Mouse (Mus musculus) hindbrain, embryonic 11.5 days (tissue): ENCODE measurements at regions not wholly inside any gene's neighbourhood (a gene's known extent, or its start where the extent isn't known, plus 50 kb on each side); places are given as distances from the start of the nearest gene placed in this dataset.
A peak's percentile ranks its signal among the peaks of the same experiment; 100 is the strongest.

Experiments
- ATAC-seq: fragments of 200-750 bp; cut with Nextera tagmentation; 2 replicates; pipeline ENCODE4 v1.8.0; 2017; ENCODE audit warnings: mild to moderate bottlenecking, moderate TSS enrichment, moderate library complexity; ENCODE audit not compliant: low FRiP score
- DNase-seq: peaks from one replicate; pipeline ENCODE4 v3.0.0-alpha.2; 2015; ENCODE audit warnings: low spot score
- H3K27ac ChIP-seq: fragments of 300-500 bp; sonication (generic); 2 replicates; pipeline ENCODE4 v1.5.1; 2014; ENCODE audit warnings: mild to moderate bottlenecking, low read depth, low read length
- H3K27me3 ChIP-seq: fragments of 300-500 bp; sonication (generic); 2 replicates; pipeline ENCODE4 v1.6.1; 2014; ENCODE audit warnings: mild to moderate bottlenecking, low read length, moderate library complexity, mixed read lengths; ENCODE audit not compliant: control insufficient read depth, insufficient read depth
- H3K36me3 ChIP-seq: fragments of 300-500 bp; sonication (generic); 2 replicates; pipeline ENCODE4 v1.6.1; 2014; ENCODE audit warnings: mild to moderate bottlenecking, low read length, moderate library complexity, mixed read lengths; ENCODE audit not compliant: control insufficient read depth, insufficient read depth
- H3K4me1 ChIP-seq: fragments of 300-500 bp; sonication (generic); replicated peaks from 2 replicates; pipeline ENCODE4 v1.6.1; 2014; ENCODE audit warnings: low read length, mixed read lengths; ENCODE audit not compliant: control insufficient read depth, insufficient read depth
- H3K4me2 ChIP-seq: fragments of 300-500 bp; sonication (generic); replicated peaks from 2 replicates; pipeline ENCODE4 v1.6.1; 2014; ENCODE audit warnings: mild to moderate bottlenecking, low read depth, low read length
- H3K4me3 ChIP-seq: fragments of 300-500 bp; sonication (generic); 2 replicates; pipeline ENCODE4 v1.5.1; 2014; ENCODE audit warnings: low read depth, low read length
- H3K9ac ChIP-seq: fragments of 300-500 bp; sonication (generic); 2 replicates; pipeline ENCODE4 v1.6.1; 2014; ENCODE audit warnings: low read depth, low read length
- H3K9me3 ChIP-seq: fragments of 300-500 bp; sonication (generic); 2 replicates; pipeline ENCODE4 v1.6.1; 2016; ENCODE audit warnings: low read length; ENCODE audit not compliant: control insufficient read depth
- WGBS: fragments of 180-500 bp; shearing (Covaris S2); extraction: QIAGEN DNeasy Blood & Tissue Kit; methylation state at CpG from one replicate; pipeline ENCODE4 v1.1.7; 2014; 5-methylcytosine and 5-hydroxymethylcytosine counted together

DNA sequence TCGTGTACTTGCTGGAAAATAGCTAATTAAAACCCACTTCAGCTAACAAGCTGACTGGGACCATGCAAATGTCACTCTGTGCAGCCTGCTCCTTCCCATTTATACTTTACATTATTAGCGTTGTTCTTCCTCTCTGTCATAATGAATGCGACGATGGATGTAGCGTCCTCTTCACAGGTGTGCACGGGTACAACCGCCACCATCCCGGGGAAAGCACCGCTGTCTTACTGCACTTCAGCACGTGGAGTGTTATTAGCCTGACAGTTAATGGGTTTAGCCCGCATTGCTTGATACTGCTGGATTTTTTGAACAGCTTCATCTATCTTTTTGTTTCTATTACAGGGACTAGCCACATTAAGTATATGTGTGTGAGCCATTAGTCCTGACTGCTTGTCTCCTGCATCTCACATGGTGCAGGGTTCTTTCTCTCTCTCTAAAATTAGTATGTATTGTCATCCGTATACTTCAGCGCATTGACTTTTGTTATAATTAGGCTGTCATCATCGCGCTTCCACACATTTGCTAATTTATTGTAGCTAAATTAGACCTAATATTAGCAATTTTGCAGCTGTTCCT, 383.0 kb downstream of the Rnf144b start:
- no peaks in the 10 kb centered on the region for H3K36me3 ChIP-seq
- no peak overlapping the region for H3K9ac ChIP-seq
- WGBS = 92% methylated on average over 15 of the region's 15 CpGs
- H3K4me3 ChIP-seq = no peak overlapping the region
- H3K9me3 ChIP-seq = no peaks in the 10 kb centered on the region
- H3K27ac ChIP-seq = no peak overlapping the region
- H3K4me1 ChIP-seq = no peaks in the 10 kb centered on the region
- no peak for DNase-seq
- H3K27me3 ChIP-seq = no peaks in the 10 kb centered on the region
- ATAC-seq = no peak
- no peak overlapping the region for H3K4me2 ChIP-seq

DNA sequence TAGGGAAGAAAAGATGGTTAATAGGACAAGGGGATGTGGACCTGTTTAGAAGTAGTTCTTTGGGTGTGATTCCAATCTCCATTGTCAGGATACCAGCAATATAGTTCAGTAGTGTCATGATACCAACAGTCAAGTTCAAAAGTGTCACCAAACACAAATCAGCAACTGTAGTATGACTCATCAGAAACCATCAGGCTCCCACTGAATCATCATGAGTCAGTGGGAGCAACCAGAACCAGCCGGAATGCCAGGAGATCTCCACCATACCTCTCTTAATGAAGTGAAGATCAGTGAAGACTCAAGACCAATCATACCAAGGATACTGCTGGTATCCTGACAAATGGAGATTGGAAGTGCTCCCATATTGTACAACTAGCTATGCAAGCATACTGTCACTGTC, 410.5 kb downstream of the Rnf144b start:
- DNase-seq = no peak
- no peak overlapping the region for H3K9ac ChIP-seq
- WGBS = 97% methylated on average over 1 of the region's 1 CpGs
- H3K36me3 ChIP-seq = no peaks in the 10 kb centered on the region
- H3K4me3 ChIP-seq = no peak overlapping the region
- no peaks in the 10 kb centered on the region for H3K4me1 ChIP-seq
- H3K4me2 ChIP-seq = no peak overlapping the region
- no peak for ATAC-seq
- no peaks in the 10 kb centered on the region for H3K9me3 ChIP-seq
- no peak overlapping the region for H3K27ac ChIP-seq
- no peaks in the 10 kb centered on the region for H3K27me3 ChIP-seq

DNA sequence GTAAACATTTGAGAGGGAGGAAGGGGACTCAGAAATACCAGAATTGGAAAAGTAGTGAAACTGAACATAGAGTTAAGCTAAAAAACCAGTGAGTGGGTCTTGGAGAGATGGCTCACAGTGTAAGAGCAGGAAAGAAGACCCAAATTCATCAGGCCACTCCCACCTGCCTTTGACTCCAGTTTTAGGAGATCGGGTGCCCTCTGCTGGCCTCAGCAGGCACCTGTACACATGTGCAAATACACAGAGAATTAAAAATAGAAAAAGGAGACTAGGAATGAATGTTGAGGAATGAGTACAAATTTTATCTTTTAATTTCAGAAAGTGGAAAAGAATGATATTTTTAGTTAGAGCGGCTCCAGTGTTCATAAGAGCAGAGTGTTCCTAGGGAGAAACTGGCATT, 414.7 kb downstream of the Rnf144b start:
- Histone ChIP-seq H3K27me3 (no peaks in the 10 kb centered on the region), H3K4me2 (no peak overlapping the region), H3K4me3 (no peak overlapping the region), H3K27ac (no peak overlapping the region), H3K9me3 (no peaks in the 10 kb centered on the region), H3K36me3 (no peaks in the 10 kb centered on the region), H3K9ac (no peak overlapping the region), H3K4me1 (no peaks in the 10 kb centered on the region)
- no peak for ATAC-seq
- DNase-seq = no peak
- 95% methylated on average over 2 of the region's 2 CpGs for WGBS

DNA sequence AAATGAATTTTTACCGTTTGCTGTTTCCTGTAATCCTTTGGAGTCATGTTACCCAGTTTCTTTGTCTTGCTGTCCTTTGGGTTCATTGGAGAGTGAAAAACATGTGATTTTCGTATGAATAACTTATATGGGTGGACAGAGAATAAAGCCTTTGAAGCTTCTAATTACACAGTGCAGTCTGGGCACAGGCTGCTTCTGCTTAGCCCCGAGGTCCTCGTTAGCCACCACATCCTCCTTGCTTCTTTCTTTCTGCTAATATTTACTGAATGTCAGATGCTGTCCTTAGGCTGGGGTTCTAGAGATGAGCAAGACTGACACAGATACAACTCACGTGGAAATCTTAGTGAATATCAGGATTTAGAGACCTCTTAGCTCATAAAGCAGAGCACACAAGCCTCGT, 427.2 kb downstream of the Rnf144b start:
- no peak for ATAC-seq
- H3K27ac ChIP-seq = no peak overlapping the region
- H3K4me2 ChIP-seq = no peak overlapping the region
- no peak overlapping the region for H3K4me3 ChIP-seq
- H3K4me1 ChIP-seq = no peaks in the 10 kb centered on the region
- DNase-seq = no peak
- no peaks in the 10 kb centered on the region for H3K9me3 ChIP-seq
- WGBS = 70% methylated on average over 6 of the region's 6 CpGs
- H3K9ac ChIP-seq = no peak overlapping the region
- H3K27me3 ChIP-seq = no peaks in the 10 kb centered on the region
- no peaks in the 10 kb centered on the region for H3K36me3 ChIP-seq

GRCm38 (mm10) chr13:47552251-47552650, 429.8 kb downstream of the Rnf144b start:
- 86% methylated on average over 3 of the region's 3 CpGs for WGBS
- no peak for DNase-seq
- no peak for ATAC-seq

DNA sequence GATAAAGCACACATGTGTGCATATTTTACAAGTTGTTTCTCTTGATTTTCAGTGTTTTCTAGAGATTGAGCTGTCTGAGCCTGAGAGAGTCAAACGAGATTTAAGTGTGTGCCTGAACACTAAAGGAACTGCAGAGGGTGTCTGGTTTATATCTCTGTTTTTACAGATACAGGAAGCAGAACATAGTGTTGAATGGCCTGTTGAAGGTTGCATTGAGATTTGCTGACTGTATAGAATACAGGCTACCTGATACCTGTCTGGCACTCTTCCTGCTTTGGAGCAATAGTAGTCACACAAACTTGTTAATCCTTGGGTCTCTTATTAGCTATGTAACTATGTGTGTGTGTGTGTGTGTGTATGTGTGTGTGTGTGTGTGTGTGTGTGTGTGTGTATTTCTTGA, 431.7 kb downstream of the Rnf144b start:
- Histone ChIP-seq H3K4me3 (no peak overlapping the region), H3K9ac (no peak overlapping the region), H3K27me3 (no peaks in the 10 kb centered on the region), H3K4me2 (no peak overlapping the region), H3K36me3 (no peaks in the 10 kb centered on the region), H3K4me1 (no peaks in the 10 kb centered on the region), H3K27ac (no peak overlapping the region), H3K9me3 (no peaks in the 10 kb centered on the region)
- 74% methylated on average over 1 of the region's 1 CpGs for WGBS
- DNase-seq (no peak), ATAC-seq (no peak)

More at GRCm38 (mm10) chr13:47552251-47552650, 429.8 kb downstream of the Rnf144b start:
- Histone ChIP-seq H3K4me3 (no peak overlapping the region), H3K27me3 (no peaks in the 10 kb centered on the region), H3K36me3 (no peaks in the 10 kb centered on the region), H3K4me2 (no peak overlapping the region), H3K9me3 (no peaks in the 10 kb centered on the region), H3K4me1 (no peaks in the 10 kb centered on the region), H3K27ac (no peak overlapping the region), H3K9ac (no peak overlapping the region)

DNA sequence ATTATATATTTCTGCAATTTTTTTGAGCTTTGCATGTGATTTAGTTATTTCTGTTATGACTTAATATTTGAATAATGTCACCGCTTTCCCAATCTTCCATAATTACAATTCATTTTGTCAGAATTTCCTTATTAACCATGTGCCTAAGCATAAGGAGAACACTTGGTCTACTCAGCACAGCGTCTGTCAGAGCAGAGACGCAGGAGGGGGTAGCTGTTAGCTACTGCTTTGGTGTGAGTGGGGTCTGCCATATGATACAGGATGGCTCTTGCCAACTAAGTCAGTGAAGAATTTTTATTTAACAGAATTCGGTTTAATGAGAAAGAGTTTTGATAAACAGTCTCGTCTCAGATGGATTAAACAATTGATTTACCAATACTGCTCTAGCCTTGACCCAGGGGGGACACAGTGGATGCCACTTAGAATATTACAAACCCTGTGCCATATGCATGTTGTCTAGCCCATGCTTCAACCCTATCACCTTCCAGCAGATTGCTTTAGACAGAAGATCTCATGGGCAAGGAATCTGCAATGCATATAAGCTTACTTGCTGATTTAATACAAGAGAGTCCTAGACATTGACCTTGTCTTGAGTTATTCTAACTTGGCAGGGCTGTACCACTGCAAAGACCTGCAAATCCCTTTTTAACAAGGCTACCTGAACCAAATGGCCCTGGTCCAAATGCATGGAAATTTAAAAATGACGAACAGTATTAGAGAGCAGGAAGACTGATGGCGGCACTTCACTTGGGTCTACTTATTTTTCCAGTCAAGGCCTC, 434.9 kb downstream of the Rnf144b start:
- WGBS = 89% methylated on average over 7 of the region's 7 CpGs
- ATAC-seq = no peak
- Histone ChIP-seq H3K4me2 (no peak overlapping the region), H3K27ac (no peak overlapping the region), H3K4me3 (no peak overlapping the region), H3K9ac (no peak overlapping the region), H3K9me3 (no peaks in the 10 kb centered on the region), H3K27me3 (no peaks in the 10 kb centered on the region), H3K36me3 (no peaks in the 10 kb centered on the region), H3K4me1 (no peaks in the 10 kb centered on the region)
- DNase-seq = no peak

GRCm38 (mm10) chr13:47562836-47563235, 440.4 kb downstream of the Rnf144b start:
- Histone ChIP-seq H3K9me3 (no peaks in the 10 kb centered on the region), H3K27ac (no peak overlapping the region), H3K4me2 (no peak overlapping the region), H3K4me1 (no peaks in the 10 kb centered on the region), H3K9ac (no peak overlapping the region), H3K27me3 (no peaks in the 10 kb centered on the region), H3K36me3 (no peaks in the 10 kb centered on the region), H3K4me3 (no peak overlapping the region)
- DNase-seq = no peak
- ATAC-seq = no peak
- 64% methylated on average over 8 of the region's 8 CpGs for WGBS

- Histone ChIP-seq H3K27me3 (no peaks in the 10 kb centered on the region), H3K4me3 (no peak overlapping the region), H3K9ac (no peak overlapping the region), H3K4me1 (no peaks in the 10 kb centered on the region), H3K27ac (no peak overlapping the region), H3K4me2 (no peak overlapping the region), H3K36me3 (no peaks in the 10 kb centered on the region), H3K9me3 (no peaks in the 10 kb centered on the region)
- ATAC-seq = no peak
- WGBS = 74% methylated on average over 3 of the region's 3 CpGs
- DNase-seq = peak; percentile 6
Observed at GRCm38 (mm10) chr13:47576516-47576915, 454.1 kb downstream of the Rnf144b start.
